8 mouse cellular contexts compared by ENCODE assay signal in genomic region chr17:10500795-10501432, GRCm38 (mm10).
DNase-seq lines count a peak whose midpoint lies in the region; ATAC-seq and TF ChIP-seq lines count a peak whose summit lies in the region.

No protein-coding gene starts in this region.

- H3K4me1 ChIP-seq in intestine, embryonic 15.5 days (replicated peaks) = peaks cover 5% of the 10 kb centered on the region; the same call in 1 of the 2 replicates
- no peaks in the 10 kb centered on the region for H3K4me1 ChIP-seq in intestine, embryonic 16.5 days (ENCODE audit: control insufficient read depth, insufficient read depth, low read length)
- peaks cover 30% of the 10 kb centered on the region for H3K4me1 ChIP-seq in heart, postnatal 0 days (ENCODE audit: control insufficient read depth, insufficient read depth)

- H3K9me3 ChIP-seq in intestine, embryonic 15.5 days = no peaks in the 10 kb centered on the region
- H3K9me3 ChIP-seq in intestine, embryonic 16.5 days (ENCODE audit: control insufficient read depth, low read length) = no peaks in the 10 kb centered on the region
- no peaks in the 10 kb centered on the region for H3K9me3 ChIP-seq in heart, postnatal 0 days (replicated peaks; ENCODE audit: control insufficient read depth, low read length)

- no peak overlapping the region for H3K27ac ChIP-seq in intestine, embryonic 15.5 days
- H3K27ac ChIP-seq in intestine, embryonic 16.5 days (ENCODE audit: low read length) = no peak overlapping the region
- peak overlapping the region; percentile 97 for H3K27ac ChIP-seq in heart, postnatal 0 days (ENCODE audit: low read depth)

- TF ChIP-seq EP300 in heart, postnatal 0 days (IDR thresholded peaks at IDR 0.05; ENCODE audit: low read depth) = peak; percentile 62; the same call in 1 of the 2 replicates

- H3K36me3 ChIP-seq in intestine, embryonic 15.5 days = no peaks in the 10 kb centered on the region
- no peaks in the 10 kb centered on the region for H3K36me3 ChIP-seq in intestine, embryonic 16.5 days (ENCODE audit: control insufficient read depth, insufficient read depth, low read length)
- H3K36me3 ChIP-seq in heart, postnatal 0 days (replicated peaks; ENCODE audit: control insufficient read depth, insufficient read depth, low read length) = no peaks in the 10 kb centered on the region

- no peaks in the 10 kb centered on the region for H3K27me3 ChIP-seq in intestine, embryonic 15.5 days (replicated peaks)
- no peaks in the 10 kb centered on the region for H3K27me3 ChIP-seq in intestine, embryonic 16.5 days (replicated peaks; ENCODE audit: control insufficient read depth, insufficient read depth, low read length)
- H3K27me3 ChIP-seq in heart, postnatal 0 days (ENCODE audit: control insufficient read depth, insufficient read depth, low read length) = no peaks in the 10 kb centered on the region

- WGBS in intestine, embryonic 15.5 days = 56% methylated on average over 12 of the region's 12 CpGs
- 58% methylated on average over 12 of the region's 12 CpGs for WGBS in intestine, embryonic 16.5 days
- WGBS in heart, postnatal 0 days = 18% methylated on average over 12 of the region's 12 CpGs

- H3K4me3 ChIP-seq in intestine, embryonic 15.5 days (replicated peaks) = no peak overlapping the region
- H3K4me3 ChIP-seq in intestine, embryonic 16.5 days (ENCODE audit: low read length) = no peak overlapping the region
- no peak overlapping the region for H3K4me3 ChIP-seq in heart, postnatal 0 days (ENCODE audit: low read depth, low read length)

- peak; percentile 58 for TF ChIP-seq CTCF in heart, postnatal 0 days (IDR thresholded peaks at IDR 0.05; ENCODE audit: low read depth)

- no peak overlapping the region for H3K4me2 ChIP-seq in intestine, embryonic 15.5 days (replicated peaks)
- no peak overlapping the region for H3K4me2 ChIP-seq in intestine, embryonic 16.5 days (ENCODE audit: low read depth, low read length)
- H3K4me2 ChIP-seq in heart, postnatal 0 days (ENCODE audit: low read depth, low read length) = no peak overlapping the region

- peak; percentile 28; the same call in 1 of the 2 replicates for ATAC-seq in intestine, embryonic 15.5 days
- no peak for ATAC-seq in intestine, embryonic 16.5 days
- peak; percentile 83 for ATAC-seq in heart, postnatal 0 days (ENCODE audit: insufficient read depth, low read depth)

- peak; percentile 54 for DNase-seq in WW6 (ENCODE audit: low read depth, low spot score)
- peak; percentile 70 for DNase-seq in heart, postnatal 0 days (ENCODE audit: low spot score)
- peak; percentile 45 to 57 for DNase-seq in lung, postnatal 4 days
- DNase-seq in right cerebral cortex, postnatal 36 days (ENCODE audit: low spot score in 2 of 2) = no peak
- DNase-seq in cerebellum, adult 11-12 months = no peak
- no peak for DNase-seq in thymus, postnatal 4 days

- H3K9ac ChIP-seq in intestine, embryonic 15.5 days = no peak overlapping the region
- H3K9ac ChIP-seq in intestine, embryonic 16.5 days (ENCODE audit: low read depth, low read length) = no peak overlapping the region
- H3K9ac ChIP-seq in heart, postnatal 0 days (replicated peaks; ENCODE audit: low read depth, low read length) = peak overlapping the region; percentile 21; the same call in 1 of the 2 replicates

Comparison
In these comparisons a context has a peak if more than half of its experiments do, and no peak if none do; other contexts are left out.
1. DNase-seq: peak in WW6 (single experiment), heart, postnatal 0 days (single experiment) and lung, postnatal 4 days (2 of 2); none in right cerebral cortex, postnatal 36 days (0 of 2), cerebellum, adult 11-12 months (single experiment) and thymus, postnatal 4 days (single experiment).